Mouse (Mus musculus): ENCODE results near the gene Nodal. TPM values are rescaled to one million over a fixed set of nuclear protein-coding genes. Genes with fewer than 3 reads are reported as not detected.

The Nodal gene
- total RNA-seq, 2 experiments from 2014 or later = not detected

- no peak for ATAC-seq (replicated peaks; ENCODE audit: low FRiP score, poor library complexity, severe bottlenecking)
Observed at GRCm38 (mm10) chr10:61474344-61474743, 56.6 kb downstream of the Nodal start.

Other genes with a start within 250 kb of the Nodal start
- not detected in 2 replicates for gene Tbata, start 246.0 kb upstream of the Nodal start, total RNA-seq (2015; ENCODE audit: low replicate concordance)
- gene Tbata, start 246.0 kb upstream of the Nodal start, total RNA-seq (2017; ENCODE audit: low replicate concordance) = not detected in 2 replicates
- 1.3 TPM in 1 of 2 replicates, not detected in the other for gene Adamts14, start 144.5 kb upstream of the Nodal start, total RNA-seq (2015; ENCODE audit: low replicate concordance)
- 0.39 TPM in 1 of 2 replicates, not detected in the other for gene Adamts14, start 144.5 kb upstream of the Nodal start, total RNA-seq (2017; ENCODE audit: low replicate concordance)
- gene Prf1, start 120.1 kb upstream of the Nodal start, total RNA-seq (2015; ENCODE audit: low replicate concordance) = not detected in 2 replicates
- gene Prf1, start 120.1 kb upstream of the Nodal start, total RNA-seq (2017; ENCODE audit: low replicate concordance) = not detected in 2 replicates
- gene Pald1, start 34.4 kb upstream of the Nodal start, total RNA-seq (2015; ENCODE audit: low replicate concordance) = not detected in 2 replicates
- 0.39 TPM in 1 of 2 replicates, not detected in the other for gene Pald1, start 34.4 kb upstream of the Nodal start, total RNA-seq (2017; ENCODE audit: low replicate concordance)
- 69.2 and 88.4 TPM in 2 replicates for gene Eif4ebp2, start 34.7 kb downstream of the Nodal start, total RNA-seq (2015; ENCODE audit: low replicate concordance)
- gene Eif4ebp2, start 34.7 kb downstream of the Nodal start, total RNA-seq (2017; ENCODE audit: low replicate concordance) = 9.1 and 9.5 TPM in 2 replicates
- 2.2 and 5.4 TPM in 2 replicates for gene Lrrc20, start 57.8 kb downstream of the Nodal start, total RNA-seq (2015; ENCODE audit: low replicate concordance)
- 2.5 and 2.6 TPM in 2 replicates for gene Lrrc20, start 57.8 kb downstream of the Nodal start, total RNA-seq (2017; ENCODE audit: low replicate concordance)
- gene Npffr1, start 177.5 kb downstream of the Nodal start, total RNA-seq (2015; ENCODE audit: low replicate concordance) = not detected in 2 replicates
- not detected in 2 replicates for gene Npffr1, start 177.5 kb downstream of the Nodal start, total RNA-seq (2017; ENCODE audit: low replicate concordance)
- 13.8 and 15.1 TPM in 2 replicates for gene Ppa1, start 230.6 kb downstream of the Nodal start, total RNA-seq (2015; ENCODE audit: low replicate concordance)
- gene Ppa1, start 230.6 kb downstream of the Nodal start, total RNA-seq (2017; ENCODE audit: low replicate concordance) = 7.0 and 17.5 TPM in 2 replicates

All from erythroid progenitor cell, adult 5-6 weeks (primary cell).